Mouse (Mus musculus) liver, embryonic 14.5 days (tissue): ENCODE data around the gene V1ra8. TPM values are rescaled to one million over a fixed set of nuclear protein-coding genes. Genes with fewer than 3 reads are reported as not detected.
"Not testable (repeated sequence)": the region's sequence is repeated elsewhere in the genome, so short reads cannot be mapped to it uniquely, and the experiment has no call there.

Experiments used
- ATAC-seq: fragments of 200-750 bp; cut with Nextera tagmentation; 2 replicates; pipeline ENCODE4 v1.8.0; 2017; ENCODE audit warnings: moderate number of reproducible peaks, mild to moderate bottlenecking, moderate library complexity; ENCODE audit not compliant: insufficient read depth
- DNase-seq, 3 experiments: peaks; one replicate each; pipeline ENCODE4 v3.0.0-alpha.2; 2012 to 2013; ENCODE audit warnings: low read depth in 3 of 3, low spot score in 3 of 3
- H3K27ac ChIP-seq: fragments of 300-500 bp; sonication (generic); 2 replicates; pipeline ENCODE4 v1.5.1; 2014; ENCODE audit warnings: moderate library complexity, mild to moderate bottlenecking, control low read depth, inconsistent platforms
- H3K27me3 ChIP-seq: fragments of 300-500 bp; sonication (generic); 2 replicates; pipeline ENCODE4 v1.6.1; 2014; ENCODE audit warnings: mild to moderate bottlenecking, low read length, moderate library complexity; ENCODE audit not compliant: control insufficient read depth, insufficient read depth
- H3K36me3 ChIP-seq: fragments of 300-500 bp; sonication (generic); replicated peaks from 2 replicates; pipeline ENCODE4 v1.6.1; 2014; ENCODE audit warnings: low read depth; ENCODE audit not compliant: control insufficient read depth, insufficient read depth
- H3K4me1 ChIP-seq, 2 experiments: fragments of 200-500 bp in 1 of 2; fragments of 300-500 bp in 1 of 2; sonication (generic) in 1 of 2; replicated peaks; 2 replicates each; pipeline ENCODE4 v1.6.1; 2012 to 2014; ENCODE audit warnings: antibody characterized with exemption in 1 of 2, inconsistent platforms in 1 of 2, low read length in 1 of 2; ENCODE audit not compliant: control insufficient read depth in 2 of 2, insufficient read depth in 2 of 2
- H3K4me2 ChIP-seq: fragments of 300-500 bp; sonication (generic); 2 replicates; pipeline ENCODE4 v1.6.1; 2014; ENCODE audit warnings: low read depth, mild to moderate bottlenecking, control low read depth, moderate library complexity
- H3K4me3 ChIP-seq, 2 experiments: fragments of 200-500 bp in 1 of 2; fragments of 300-500 bp in 1 of 2; sonication (generic) in 1 of 2; 2 replicates each; pipeline ENCODE4 v1.5.1; 2012 to 2014; ENCODE audit warnings: low read depth in 2 of 2, low read length in 2 of 2, mild to moderate bottlenecking in 2 of 2, control low read depth in 1 of 2, inconsistent platforms in 1 of 2, moderate library complexity in 1 of 2; ENCODE audit not compliant: insufficient read depth in 1 of 2
- H3K9ac ChIP-seq: fragments of 300-500 bp; sonication (generic); replicated peaks from 2 replicates; pipeline ENCODE4 v1.6.1; 2014; ENCODE audit warnings: mild to moderate bottlenecking, control low read depth, moderate library complexity
- H3K9me3 ChIP-seq: fragments of 300-500 bp; sonication (generic); 2 replicates; pipeline ENCODE4 v1.6.1; 2016; ENCODE audit warnings: low read length, mixed read lengths; ENCODE audit not compliant: control insufficient read depth
- CTCF ChIP-seq: IDR thresholded peaks from 2 replicates; pipeline ENCODE4 v1.5.1; 2016; ENCODE audit warnings: antibody characterized with exemption, low read depth, control low read depth
- EP300 ChIP-seq: IDR thresholded peaks from 2 replicates; pipeline ENCODE4 v1.6.1; 2016; ENCODE audit warnings: antibody characterized with exemption, low read depth
- WGBS: fragments of 180-500 bp; shearing (Covaris S2); extraction: QIAGEN DNeasy Blood & Tissue Kit; methylation state at CpG from one replicate; pipeline ENCODE4 v1.1.7; 2014; ENCODE audit not compliant: insufficient replicate concordance; 5-methylcytosine and 5-hydroxymethylcytosine counted together
- polyA plus RNA-seq, 2 experiments: library from polyadenylated mRNA; depleted of rRNA in 1 of 2; stranded (reverse) in 1 of 2; unstranded in 1 of 2; fragments of >200 nt; fragmentation: Nextera tagmentation in 1 of 2; extraction: Ambion mirVana in 1 of 2; gene quantifications; 2 replicates each; pipeline versions ENCODE4 v1.2.1 to v1.2.3; 2012 to 2014

The V1ra8 gene
- not detected in 2 replicates for polyA plus RNA-seq (2012; rRNA removed)
- polyA plus RNA-seq (2014; fragmentation: Nextera tagmentation; extraction: Ambion mirVana) = not detected in 2 replicates

GRCm38 (mm10) chr6:90202493-90202892 is at the start of gene V1ra8:
TSS of gene V1ra8 (plus strand) at chr6:90202793.
- H3K27me3 ChIP-seq, H3K27ac ChIP-seq, H3K36me3 ChIP-seq, DNase-seq, H3K4me2 ChIP-seq, H3K4me1 ChIP-seq, H3K9ac ChIP-seq, ATAC-seq, H3K9me3 ChIP-seq, H3K4me3 ChIP-seq: not testable (repeated sequence)
- 41% methylated on average over 1 of the region's 2 CpGs for WGBS

DNA sequence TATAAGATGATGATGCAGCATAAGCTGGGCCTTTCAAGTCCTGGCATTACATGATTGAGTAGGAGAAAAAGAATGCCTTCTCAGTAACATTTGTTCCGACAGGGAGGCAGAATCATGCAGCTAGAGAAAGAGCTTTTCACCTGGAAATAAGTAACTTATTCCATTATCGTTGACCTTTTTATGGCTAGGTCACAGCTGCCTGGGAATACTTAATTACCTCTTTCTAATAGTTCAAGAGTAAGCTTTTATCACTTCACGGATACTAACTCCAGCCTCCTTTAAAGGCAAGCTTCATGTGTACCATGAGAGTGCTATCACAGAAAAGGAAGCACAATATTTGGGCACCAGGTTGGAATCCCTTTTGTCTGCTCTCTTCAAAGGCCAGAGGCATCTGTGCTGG is 42.5 kb upstream of the V1ra8 start:
- 57% methylated on average over 3 of the region's 3 CpGs for WGBS
- Histone ChIP-seq H3K9ac (no peak overlapping the region), H3K27ac (no peak overlapping the region), H3K27me3 (no peaks in the 10 kb centered on the region), H3K4me3 (no peak overlapping the region), H3K4me1 (no peaks in the 10 kb centered on the region), H3K36me3 (no peaks in the 10 kb centered on the region), H3K9me3 (no peaks in the 10 kb centered on the region), H3K4me2 (no peak overlapping the region)
- DNase-seq (no peak), ATAC-seq (no peak)
- no peak for TF ChIP-seq CTCF
- no peak for TF ChIP-seq EP300

DNA sequence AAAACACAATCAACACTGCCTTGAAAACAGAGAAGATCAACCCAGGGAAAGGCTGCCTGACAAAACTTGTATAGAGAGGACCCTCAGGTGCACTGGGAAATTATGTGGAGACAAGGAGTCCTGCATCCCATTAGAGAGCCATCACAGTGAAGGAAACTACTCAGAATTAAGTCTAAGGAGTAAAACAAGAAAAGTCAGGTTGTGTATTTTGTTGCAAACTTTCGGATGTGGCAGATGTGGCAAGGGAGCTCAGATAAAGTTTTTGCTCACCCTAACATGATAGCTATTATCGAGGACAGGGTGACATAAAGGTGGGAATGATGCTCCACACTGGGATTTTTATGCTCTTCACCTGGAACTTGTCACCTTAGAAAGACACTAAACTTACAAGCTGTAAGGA is 28.1 kb upstream of the V1ra8 start, which contains the start of gene Vmn1r52:
Gene Vmn1r52 (plus strand): TSS at position 301 of the 400 bp plus-strand sequence.
- Histone ChIP-seq H3K4me1 (no peaks in the 10 kb centered on the region), H3K9ac (no peak within 1 kb of the TSS), H3K4me3 (no peak within 1 kb of the TSS), H3K4me2 (no peak within 1 kb of the TSS), H3K36me3 (no peaks in the 10 kb centered on the region), H3K9me3 (no peaks in the 10 kb centered on the region), H3K27ac (no peak within 1 kb of the TSS), H3K27me3 (no peaks in the 10 kb centered on the region)
- WGBS = 34% methylated on average over 2 of the region's 2 CpGs
- DNase-seq = no peak
- TF ChIP-seq CTCF (no peak), EP300 (no peak)
- ATAC-seq = no peak

GRCm38 (mm10) chr6:90224338-90224737 is 21.7 kb downstream of the V1ra8 start, which contains the start of gene Vmn1r53:
TSS of gene Vmn1r53 (minus strand) at chr6:90224438.
- no peaks in the 10 kb centered on the region for H3K27me3 ChIP-seq
- no peaks in the 10 kb centered on the region for H3K9me3 ChIP-seq
- DNase-seq = no peak
- no peaks in the 10 kb centered on the region for H3K36me3 ChIP-seq
- ATAC-seq = no peak
- no peak within 1 kb of the TSS for H3K9ac ChIP-seq
- no peak within 1 kb of the TSS for H3K4me3 ChIP-seq
- H3K27ac ChIP-seq = no peak within 1 kb of the TSS
- no peaks in the 10 kb centered on the region for H3K4me1 ChIP-seq
- TF ChIP-seq CTCF (no peak), EP300 (no peak)
- 65% methylated on average over 1 of the region's 1 CpGs for WGBS
- no peak within 1 kb of the TSS for H3K4me2 ChIP-seq

DNA sequence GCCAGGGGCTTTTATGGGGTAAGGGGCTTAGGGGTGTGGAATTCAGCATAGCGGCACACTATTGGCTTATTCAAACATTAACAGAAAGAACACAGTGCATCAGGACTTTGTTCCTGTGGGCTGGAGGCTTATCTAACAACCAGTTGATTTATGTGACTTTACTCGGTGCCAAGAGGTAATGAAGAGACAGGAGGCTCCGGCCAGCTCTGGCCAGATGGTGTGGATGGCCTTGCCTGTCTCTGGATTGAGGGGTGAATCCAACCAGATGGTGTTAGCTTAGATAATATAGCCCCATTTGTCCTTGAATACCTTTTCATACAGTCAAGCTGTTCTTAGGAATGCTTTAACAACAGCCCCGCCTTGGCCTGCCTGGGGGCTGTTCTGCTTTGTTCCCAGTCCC is 29.5 kb downstream of the V1ra8 start:
- not testable (repeated sequence) for H3K36me3 ChIP-seq, H3K4me3 ChIP-seq, H3K27ac ChIP-seq, ATAC-seq, H3K4me1 ChIP-seq, H3K27me3 ChIP-seq, H3K4me2 ChIP-seq, H3K9ac ChIP-seq, DNase-seq, H3K9me3 ChIP-seq
- 71% methylated on average over 4 of the region's 4 CpGs for WGBS

GRCm38 (mm10) chr6:90232681-90233080 is 30.1 kb downstream of the V1ra8 start:
- no peak overlapping the region for H3K9ac ChIP-seq
- WGBS = 56% methylated on average over 27 of the region's 27 CpGs
- DNase-seq (no peak), ATAC-seq (no peak)
- H3K27me3 ChIP-seq = no peaks in the 10 kb centered on the region
- no peaks in the 10 kb centered on the region for H3K36me3 ChIP-seq
- no peaks in the 10 kb centered on the region for H3K4me1 ChIP-seq
- no peak overlapping the region for H3K4me2 ChIP-seq
- H3K4me3 ChIP-seq = no peak overlapping the region
- H3K27ac ChIP-seq = no peak overlapping the region
- TF ChIP-seq EP300 (no peak), CTCF (no peak)
- no peaks in the 10 kb centered on the region for H3K9me3 ChIP-seq
